Mouse (Mus musculus): ENCODE measurements at regions not wholly inside any gene's neighbourhood (a gene's known extent, or its start where the extent isn't known, plus 50 kb on each side); places are given as distances from the start of the nearest gene placed in this dataset.

DNA sequence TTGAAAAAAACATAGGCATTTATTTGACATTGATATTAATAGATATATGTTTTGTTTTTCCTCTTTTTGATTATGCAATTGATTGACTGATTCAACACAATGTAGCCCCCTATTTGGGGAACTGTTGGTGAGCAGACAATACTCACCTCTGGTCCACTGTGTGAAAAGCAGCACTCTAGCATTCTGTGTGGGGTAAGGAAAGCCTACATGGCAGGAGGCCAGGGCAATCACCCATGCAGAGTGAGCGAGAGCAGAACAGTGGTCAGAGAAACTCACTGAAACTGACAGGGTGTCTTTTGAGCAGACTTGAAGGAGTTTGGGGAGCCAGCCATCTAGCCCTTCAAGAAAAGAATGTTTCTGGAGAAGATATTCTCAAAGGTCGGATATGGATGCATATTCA is 73.2 kb upstream of the Azi2 start:
- no peak for DNase-seq

DNA sequence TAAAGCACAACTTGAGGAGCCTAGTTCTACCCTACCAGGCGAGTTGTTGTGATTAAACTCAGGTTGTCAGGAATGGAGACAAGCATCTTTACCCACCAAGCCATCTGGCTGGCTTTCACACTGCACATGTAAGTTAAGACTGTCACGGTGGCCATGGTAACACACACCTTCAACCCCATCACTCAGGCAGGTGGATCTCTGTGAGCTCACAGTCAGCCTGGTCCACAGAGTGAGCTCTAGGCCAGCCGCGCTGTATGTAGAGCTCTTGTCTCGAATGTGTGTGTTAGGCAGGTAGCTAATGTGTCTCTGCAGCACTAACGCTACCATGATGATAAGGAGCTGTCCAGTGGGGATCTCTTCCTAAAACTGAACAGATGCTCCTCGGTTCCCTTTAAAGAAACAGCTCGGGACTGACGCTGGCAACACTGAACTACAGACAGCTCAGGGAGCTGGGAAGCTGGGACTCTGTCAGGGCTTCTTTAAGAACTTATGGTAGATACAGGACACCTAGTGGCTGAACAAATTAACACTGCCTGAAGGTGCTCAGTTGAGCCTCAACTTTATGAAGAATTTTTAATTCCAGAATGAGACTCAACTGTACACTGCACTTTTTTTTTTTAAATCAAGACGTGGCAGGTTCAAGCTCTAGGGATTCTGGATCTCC is 73.8 kb upstream of the Azi2 start:
- peak; percentile 36 for DNase-seq

DNA sequence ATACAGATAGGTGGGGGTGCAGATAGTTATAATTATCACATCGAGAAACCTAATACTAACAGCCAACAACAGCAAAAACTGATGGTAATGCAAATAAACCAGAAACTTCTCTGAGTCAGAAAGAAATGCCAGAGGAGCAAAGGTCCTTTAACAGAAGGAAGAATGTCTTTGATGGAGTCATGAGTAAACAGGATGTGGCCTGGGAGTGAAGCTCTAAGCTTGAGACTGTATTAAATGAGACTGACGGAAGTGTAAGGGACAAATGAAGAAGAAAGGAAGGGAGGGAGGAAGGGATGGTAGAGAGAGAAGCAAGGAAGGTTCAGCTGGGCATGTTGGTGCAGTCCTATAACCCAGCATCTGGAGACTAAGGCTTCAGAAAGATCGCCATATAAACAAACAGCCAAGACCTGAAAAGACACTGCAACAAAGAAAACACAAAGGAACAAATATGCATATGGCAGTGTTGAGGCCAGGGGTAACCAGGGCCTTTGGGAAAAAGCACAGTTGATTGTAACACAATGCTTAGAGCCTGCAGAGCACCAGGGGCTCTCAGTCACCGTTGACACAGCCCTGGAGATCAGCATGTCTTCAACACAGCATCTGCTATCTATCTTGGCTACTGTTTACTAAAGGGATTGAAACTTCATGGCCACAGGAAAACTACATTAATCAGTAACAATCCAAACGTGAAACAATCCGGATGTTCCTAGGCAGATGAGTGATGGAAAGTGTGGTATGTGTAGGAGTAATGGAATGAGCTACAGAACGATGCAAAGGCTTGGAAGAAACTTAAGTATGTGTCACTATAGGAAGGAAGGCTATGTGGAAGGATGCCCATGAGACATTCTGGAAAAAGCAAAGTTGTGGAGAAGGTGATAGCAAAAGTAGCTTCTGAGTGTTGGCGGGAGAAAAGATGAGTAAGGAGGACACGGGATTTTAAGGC is 77.9 kb upstream of the Azi2 start:
- no peak for DNase-seq

DNA sequence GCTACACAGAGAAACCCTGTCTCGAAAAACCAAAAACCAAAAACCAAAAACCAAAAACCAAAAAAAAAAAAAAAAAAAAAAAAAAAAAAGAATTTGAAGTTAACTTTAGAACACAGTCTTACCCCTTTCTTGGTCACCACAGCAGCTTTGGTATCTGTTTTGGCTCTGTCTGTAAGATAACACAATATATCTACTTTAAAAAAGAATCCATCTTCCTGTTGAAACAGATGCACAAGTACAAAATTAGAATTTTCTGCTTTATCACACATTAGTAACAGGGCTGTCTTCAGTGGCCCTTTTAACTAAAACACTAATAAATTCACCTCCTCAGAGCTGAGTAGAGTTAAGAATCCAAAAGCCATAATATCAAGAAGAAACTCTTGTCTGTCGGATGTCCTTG is 80.5 kb upstream of the Azi2 start:
- no peak for DNase-seq

DNA sequence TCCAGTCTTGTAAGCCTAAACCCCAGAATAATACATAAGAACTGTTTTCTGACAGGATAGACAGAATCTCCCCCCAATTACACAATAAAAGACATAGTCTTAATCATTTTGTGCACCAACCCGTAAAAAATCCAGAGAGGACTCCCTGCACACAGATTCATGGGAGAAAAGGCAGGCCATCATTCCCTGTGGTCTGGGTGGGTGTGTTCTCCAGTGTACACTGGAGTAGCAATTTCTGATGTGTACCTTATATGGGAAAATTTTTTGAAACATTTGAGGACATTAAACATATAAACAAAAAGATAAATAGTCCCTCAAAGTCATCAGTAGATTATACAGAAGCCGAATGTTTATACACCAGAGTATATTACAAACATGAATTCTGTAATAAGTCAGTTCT is 83.1 kb upstream of the Azi2 start:
- DNase-seq, result no peak

DNA sequence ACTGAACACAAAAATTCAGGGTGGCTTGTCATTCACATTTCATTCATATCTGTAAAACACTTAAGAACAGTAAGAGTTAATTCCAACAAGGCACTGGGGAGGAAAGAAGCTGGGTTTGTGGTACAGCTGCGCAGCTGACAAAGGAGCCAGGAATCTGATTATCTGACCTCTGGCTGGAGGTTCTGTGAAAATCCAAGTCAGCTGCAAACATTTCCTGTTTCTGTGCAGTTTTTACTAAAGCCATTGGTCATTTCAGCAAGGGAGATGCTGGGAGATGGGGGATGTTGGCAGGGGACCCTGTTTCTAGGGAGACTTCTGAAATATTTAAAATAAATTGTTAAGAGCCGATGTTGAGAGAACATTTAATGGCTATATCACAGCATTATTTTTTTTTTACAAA is 83.6 kb upstream of the Azi2 start:
- no peak for DNase-seq

DNA sequence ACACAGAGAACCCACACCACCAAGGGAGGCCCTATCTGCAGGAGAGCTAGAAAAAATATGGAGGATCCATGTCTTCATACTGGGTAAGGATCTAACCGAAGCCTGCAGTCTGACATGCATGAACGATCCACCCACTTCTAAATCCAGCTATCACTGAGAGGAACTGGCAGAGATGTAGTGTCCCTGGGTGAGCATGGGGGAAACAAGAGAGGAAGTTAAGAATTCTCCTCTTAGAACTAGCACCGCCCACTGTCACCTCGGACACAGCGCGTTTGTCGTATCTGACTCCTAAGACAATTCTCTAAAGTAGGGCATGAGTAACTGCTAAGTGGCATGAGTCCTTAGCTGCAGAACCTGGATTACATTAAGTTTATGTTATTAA is 112.8 kb upstream of the Azi2 start:
- DNase-seq, result no peak

DNA sequence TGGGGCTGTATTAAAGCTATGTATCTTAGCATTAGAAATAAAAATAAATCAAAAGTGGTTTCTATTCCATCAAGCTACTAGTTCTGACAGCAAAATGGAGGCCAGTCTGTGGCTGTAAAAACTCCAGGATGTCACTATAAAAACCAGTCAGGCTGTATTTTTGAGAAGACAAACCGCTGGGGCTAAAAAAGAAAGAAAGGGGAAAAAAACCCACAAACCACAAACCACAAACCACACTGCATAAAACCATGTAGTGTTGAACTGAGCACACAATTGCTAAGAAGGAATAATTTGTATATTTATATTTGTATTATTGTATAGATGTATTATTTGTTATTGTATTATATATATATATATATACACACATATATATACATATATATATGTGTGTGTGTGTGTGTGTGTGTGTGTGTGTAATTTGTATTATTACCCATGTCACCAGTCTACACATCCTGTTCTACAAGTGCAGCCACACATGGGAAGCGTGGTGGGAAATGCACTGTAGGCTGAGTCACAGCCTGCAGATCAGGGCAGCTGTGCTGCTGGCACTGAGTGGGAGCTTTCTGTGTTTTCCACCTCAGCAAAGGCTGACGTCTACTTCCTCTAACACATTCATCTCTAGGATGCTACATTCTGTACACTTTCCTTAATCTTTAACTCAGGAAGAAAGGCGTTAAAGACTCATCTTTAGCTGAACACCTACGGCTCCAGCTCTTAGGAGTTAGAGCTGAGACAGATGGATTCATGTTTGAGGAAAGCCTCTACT is 113.4 kb upstream of the Azi2 start:
- DNase-seq, result no peak

DNA sequence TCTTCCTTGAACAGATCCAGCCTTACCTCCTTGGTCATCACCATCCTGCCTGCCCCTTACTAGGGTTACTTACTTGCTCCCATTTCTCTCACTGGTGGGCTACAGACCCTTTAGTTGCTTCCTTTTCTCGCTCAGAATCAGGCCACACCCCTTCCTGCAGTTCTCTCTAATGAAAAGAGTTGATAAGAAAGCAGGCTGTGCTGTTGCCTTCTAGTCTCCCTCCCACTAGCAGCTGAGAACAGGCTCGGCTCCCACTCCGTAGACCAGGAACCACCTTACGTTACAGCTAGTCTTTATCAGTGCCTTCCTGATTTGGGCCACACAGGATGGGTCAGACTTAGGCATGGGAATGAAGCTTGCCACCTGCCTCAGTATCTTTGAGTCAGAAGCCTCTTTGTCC is 117.3 kb upstream of the Azi2 start:
- DNase-seq, result no peak

DNA sequence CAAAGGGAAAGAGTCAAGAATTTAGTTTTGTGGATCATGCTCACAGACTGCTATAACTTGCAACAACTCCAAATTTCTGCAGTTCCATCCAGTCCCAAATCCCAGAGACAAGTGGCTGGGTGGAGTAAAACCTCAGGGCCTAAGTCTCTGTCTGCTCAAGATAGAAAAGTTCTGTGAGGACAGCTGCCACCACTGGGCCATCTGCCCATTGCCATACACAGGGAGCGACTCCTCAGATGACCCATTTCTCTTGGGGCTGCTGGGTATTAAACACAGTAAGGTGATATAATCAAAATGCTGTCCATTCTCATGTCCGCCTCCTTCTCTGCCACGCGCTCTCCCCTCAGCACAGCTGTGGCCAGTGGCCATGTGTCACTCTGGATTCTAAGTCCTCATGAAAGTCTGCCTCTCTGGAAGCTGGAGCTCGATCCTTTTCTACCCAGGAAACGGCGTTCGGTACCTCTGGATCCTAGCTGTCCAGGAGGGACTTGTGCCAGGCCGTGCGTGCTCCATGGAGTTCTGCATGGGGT is 132.3 kb upstream of the Azi2 start:
- no peak for DNase-seq

DNA sequence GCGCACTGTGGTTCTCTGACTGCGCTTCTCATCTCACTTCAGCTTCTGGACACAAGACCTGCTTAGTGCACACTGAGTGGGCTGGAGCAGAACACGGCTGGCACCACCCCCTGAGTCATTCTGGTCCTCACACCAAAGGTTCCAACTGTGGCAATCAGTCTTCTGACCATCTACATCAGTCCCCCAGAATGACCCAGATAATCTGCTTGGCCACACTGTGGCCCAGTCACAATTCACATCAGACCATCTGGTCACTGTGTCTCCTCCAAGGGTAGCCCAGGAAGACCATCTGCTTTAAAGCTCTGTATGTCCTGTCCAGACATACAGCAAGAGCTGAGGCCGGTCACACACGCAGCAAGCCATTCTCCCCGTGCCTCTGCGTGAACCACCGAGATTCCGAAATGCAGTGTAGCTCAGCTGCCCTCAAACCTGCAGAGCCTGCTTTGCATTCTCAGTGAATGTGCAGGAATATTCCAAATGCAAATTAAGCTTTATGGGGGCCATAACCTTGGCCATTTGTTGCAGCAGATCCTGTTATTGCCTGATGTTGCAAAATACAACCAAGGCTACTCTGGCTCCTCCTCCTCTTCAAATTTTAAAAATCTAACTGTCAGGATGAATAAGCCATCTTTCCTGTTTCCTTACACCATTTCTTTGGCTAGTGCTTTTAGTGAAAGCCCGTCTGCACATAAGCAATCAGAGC is 135.1 kb upstream of the Azi2 start:
- peak; percentile 78 for DNase-seq

DNA sequence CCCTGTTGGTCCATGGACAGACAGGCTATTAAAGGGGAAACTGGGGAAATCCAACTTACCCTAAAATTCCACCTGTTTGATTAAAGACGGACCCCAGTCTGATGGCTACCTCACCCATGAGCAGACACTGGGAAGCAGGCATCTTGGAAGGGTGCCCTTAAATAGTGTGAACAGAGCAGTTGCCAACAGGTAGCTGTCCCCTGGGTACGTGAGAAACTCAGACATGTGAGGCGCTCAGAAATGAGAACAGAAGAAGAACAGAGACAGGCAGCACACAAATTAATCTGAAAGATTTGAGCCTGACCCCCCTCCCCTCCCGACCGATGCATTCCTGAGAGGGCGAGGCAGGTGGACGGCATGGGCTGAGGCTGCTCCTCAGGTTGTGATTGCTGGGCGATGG is 135.7 kb upstream of the Azi2 start:
- DNase-seq, result no peak

DNA sequence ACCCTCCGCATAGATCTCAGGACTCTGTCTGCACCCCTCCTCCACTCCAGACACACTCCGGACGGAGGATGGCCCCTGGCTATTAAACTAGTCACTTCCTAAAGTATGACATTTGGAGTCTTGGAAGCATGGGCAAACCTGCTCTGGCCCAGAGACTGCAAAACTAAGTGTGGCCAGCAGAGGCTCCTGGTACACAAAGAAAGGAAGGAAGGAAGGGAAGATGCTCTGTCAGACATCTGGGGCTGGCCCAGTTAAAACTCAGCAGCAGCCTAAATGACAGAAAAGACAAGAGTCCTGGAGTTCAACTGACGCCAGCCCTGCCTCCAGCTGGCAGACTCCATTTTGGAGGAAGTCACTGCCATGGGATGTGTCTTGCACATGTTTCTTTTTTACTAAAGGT is 137.3 kb upstream of the Azi2 start:
- DNase-seq, result peak; percentile 50

DNA sequence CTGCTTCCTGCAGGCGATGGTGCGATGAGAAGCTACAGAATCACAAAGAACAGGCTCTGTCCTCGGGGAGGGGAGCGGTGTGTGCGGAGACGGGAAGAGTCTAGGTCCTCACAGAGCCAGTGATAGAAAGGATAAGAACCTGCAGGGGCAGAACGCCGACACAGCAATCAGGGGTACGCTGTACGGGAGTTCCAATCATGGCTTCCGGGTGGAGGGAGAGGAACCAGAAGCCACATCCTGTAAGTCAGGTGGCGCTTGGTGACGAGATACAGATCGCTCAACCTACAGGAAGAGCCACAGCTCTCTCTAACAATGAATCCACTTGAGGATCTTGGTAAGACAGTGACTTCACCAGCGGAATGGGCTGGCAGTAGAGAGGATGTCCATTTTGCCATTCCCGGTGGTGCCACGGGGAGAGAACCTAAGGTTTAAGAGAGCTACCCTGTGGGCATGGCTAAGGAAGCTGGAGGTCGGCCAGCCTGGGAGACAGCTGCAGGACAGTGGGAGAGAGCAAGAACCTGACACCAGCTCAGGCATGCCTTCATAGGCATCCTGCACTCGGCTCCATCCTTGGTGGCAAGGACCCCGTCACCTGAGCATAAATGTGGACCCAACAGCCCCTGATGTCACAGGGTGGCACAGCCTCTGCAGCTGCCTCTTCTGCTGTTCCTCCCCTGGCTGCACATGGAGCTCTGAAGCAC is 137.9 kb upstream of the Azi2 start:
- DNase-seq, result no peak

DNA sequence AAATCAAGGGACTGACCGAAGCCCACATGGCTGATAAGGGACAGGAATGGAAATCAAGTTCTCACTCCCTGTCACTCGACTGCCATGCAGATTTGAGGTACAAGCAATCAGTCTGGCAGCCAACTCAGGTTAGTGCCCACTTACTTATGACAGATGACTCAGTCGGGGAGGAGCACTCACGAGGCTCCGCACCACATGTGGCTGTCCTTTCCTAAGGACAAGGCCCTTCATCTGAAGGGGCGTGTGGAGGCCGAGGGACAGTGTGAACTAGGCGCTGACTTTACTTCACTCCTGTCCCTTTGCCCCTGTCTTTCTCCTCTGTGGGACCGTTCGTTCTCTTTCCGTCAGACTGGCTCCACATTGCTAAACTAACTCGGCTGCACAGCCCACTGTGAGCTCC is 139.7 kb upstream of the Azi2 start:
- DNase-seq, result no peak

DNA sequence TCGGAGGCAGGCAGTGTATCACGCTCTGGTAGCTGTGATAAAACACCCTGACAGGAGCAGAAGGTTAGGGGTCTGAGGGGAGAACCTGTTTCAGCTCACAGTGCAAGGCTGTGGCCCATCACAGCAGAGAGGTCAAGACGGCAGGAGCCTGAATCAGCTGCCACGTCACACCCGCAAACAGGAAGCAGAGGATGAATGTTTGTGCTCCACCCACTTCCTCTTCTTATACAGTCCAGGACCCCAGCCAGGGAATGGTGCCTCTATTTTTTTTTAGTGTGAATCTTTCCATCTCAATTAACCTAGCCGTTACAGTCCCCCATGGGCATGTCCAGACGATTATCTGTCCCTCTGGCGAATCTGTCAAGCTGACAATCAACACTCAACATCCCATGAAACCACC is 143.8 kb upstream of the Azi2 start:
- DNase-seq, result no peak

DNA sequence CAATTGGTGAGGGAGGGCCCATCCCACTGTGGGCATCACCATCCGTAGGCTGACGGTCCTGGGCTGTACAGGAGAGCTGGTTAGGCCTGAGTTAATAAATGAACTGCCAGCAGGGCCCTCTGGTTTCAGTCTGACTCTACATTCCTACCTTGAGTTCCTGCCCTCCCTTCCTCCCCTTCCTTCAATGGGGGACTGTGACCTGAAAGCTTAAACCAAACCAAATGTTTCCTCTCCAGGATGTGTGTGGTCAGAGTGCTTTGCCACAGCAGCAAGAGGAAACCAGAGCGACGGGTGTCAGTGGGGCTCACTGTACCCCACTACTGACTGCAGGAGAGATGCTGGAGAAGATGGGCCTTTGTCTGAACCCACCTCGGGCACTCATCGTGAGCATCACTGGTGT is 147.7 kb upstream of the Azi2 start:
- no peak for DNase-seq

DNA sequence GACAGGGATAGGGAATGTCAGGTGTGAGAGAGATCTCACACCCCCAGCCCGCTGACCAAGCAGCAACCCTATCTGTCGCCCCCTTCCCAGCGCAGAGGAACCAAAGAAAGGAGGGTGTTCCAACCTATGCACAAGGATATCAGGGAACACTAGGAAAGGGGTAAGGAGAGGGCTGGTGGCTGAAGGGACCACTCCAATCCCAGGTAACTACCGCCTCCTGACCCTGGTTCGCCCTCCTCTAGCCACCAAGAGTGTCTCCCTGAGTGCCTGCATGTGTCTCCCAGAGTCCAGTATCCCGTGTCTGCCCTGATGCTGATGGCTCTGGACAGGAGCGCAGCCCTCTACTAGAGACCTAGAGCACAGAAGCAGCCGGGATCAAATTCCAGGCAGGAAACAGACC is 167.1 kb upstream of the Azi2 start:
- no peak for DNase-seq

DNA sequence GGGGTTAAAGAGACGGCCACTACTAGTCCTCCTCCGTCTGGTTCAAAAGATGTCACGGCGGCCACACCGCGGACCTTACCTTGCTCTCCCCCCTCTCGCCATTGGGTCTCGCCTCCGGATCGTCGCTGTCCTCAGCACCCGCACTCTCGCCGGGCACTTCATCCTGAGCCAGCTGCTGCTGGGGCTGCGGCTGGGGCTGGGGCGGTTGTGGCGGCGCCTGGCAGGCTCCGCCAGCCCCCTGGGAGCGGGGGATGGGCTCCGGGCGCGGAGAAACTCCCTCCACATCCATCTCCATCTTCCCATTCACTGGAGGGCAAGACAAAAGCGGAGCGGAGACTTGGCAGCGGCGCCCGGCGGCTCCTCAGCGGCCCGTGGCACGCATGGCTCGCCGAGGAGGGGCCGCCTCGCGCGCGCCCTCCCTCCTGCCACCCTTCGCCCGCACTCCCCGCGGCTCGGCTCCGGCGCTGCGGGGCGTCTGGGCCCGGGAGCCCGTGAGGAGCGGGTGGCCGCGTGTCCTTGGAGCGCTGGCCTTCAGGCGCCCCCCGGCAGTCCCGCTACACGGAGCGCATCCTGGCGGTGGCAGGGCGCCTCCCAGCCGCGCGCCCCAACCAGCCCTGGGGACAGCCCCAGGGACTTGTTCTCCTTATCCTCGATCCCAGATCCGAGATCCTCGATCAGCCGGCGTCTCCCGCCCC is 167.8 kb upstream of the Azi2 start:
- peak; percentile 34 for DNase-seq

DNA sequence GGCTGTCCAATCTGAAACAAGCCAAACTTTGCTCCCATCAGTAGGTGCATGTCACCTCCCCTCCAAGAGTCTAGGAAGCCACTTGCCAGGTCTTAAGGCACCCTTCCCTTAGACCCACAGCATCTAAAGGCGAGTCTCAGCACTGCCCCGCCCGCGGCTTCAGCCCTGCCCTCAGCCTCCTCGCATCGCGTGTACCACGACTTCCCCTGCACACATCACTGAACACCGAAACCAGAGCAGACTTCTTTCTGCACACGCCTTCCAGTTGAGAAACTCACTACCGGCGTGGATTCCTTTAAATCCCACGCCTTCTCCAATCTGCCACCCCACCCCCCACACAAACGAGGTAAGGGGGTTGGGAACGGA is 168.3 kb upstream of the Azi2 start:
- peak; percentile 10 for DNase-seq

DNA sequence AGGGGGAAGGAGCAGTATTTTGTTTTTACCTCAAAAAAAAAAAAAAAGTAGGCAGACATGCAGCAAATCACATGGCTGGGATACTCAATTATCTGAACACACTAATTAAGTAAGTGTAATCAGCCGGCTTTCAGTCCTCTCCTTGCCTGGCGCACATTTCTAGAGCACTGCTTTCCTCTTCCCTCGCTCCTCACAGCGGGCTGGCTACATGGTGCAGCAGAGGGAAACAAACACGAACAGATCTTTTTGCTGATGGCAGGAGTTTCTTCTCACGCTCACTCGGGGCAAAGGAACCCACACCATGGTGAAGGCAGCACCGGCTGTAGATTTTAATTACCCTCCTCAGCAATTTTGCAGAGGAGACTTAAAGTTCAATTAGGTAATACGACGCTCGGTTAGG is 169.7 kb upstream of the Azi2 start:
- no peak for DNase-seq

DNA sequence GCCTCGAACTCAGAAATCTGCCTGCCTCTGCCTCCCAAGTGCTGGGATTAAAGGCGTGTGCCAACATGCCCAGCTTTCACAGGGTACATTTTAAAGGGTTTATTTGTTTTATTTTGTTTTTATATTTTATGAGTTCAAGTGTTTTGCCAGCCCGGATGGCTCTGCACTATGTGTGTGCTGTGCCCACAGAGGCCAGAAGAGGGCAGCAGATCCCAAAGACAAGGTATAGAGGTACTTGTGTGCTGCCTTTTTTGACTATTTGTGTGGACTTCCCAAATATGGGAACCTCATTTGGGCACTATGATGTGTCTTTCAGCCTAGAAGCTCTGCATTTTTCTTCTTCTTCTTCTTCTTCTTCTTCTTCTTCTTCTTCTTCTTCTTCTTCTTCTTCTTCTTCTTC is 176.4 kb upstream of the Azi2 start:
- DNase-seq, result no peak

Data from cerebellum, adult 8-10 months (tissue).